Mouse (Mus musculus): Measurements from ENCODE around the gene Spc25. TPM values are rescaled to one million over a fixed set of nuclear protein-coding genes. Genes with fewer than 3 reads are reported as not detected.

Spc25 gene
- total and polyA plus RNA-seq, 3 experiments: 0.12 to 0.39 (median 0.32) TPM

DNA sequence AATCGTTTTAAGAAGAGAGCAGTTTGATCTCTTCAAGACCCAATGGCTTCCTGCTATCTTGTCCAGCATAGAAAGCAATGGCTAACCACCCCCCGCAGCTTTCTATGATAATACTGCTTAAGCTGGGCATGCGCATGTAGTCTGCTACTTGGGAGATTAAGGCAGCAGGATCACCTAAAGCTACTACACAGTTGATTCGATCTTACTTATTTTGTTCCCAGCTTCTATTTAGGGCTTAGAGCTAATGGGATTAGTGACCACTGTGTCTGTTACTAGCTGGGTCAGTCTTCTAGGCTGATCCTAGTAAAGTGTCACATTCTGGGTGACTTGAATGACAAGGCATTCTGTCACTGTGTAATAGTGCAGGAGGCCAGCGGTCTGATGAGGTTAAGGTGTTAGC lies 55.2 kb downstream of the Spc25 start:
- H3K27ac ChIP-seq: no peak overlapping the region
- DNase-seq: no peak
- 77% methylated on average over 5 of the region's 5 CpGs for WGBS
- no peaks in the 10 kb centered on the region for H3K27me3 ChIP-seq (ENCODE audit: control insufficient read depth, insufficient read depth, low read length)
- H3K79me2 ChIP-seq (replicated peaks; ENCODE audit: control insufficient read depth, insufficient read depth, low read length): no peaks in the 10 kb centered on the region; the same call in 1 of the 2 replicates
- H3K4me1 ChIP-seq (ENCODE audit: control insufficient read depth, insufficient read depth, low read length): peaks cover 6% of the 10 kb centered on the region
- H3K9ac ChIP-seq (ENCODE audit: low read depth, low read length): no peak overlapping the region
- no peak overlapping the region for H3K4me3 ChIP-seq
- peaks cover 11% of the 10 kb centered on the region for H3K36me3 ChIP-seq (ENCODE audit: control insufficient read depth, insufficient read depth, low read length)
- intact Hi-C loops (cut with DNase I): loop anchor here (5.0 kb wide), 1 partner anchor 39 kb away; no protein-coding TSS in a partner anchor
- TF ChIP-seq CTCF (IDR thresholded peaks at IDR 0.05) (no peak), EP300 (IDR thresholded peaks at IDR 0.05; ENCODE audit: insufficient read depth, low read depth, low read length) (no peak), POLR2A (IDR thresholded peaks at IDR 0.05; ENCODE audit: insufficient read depth, low read depth, low read length) (no peak)

DNA sequence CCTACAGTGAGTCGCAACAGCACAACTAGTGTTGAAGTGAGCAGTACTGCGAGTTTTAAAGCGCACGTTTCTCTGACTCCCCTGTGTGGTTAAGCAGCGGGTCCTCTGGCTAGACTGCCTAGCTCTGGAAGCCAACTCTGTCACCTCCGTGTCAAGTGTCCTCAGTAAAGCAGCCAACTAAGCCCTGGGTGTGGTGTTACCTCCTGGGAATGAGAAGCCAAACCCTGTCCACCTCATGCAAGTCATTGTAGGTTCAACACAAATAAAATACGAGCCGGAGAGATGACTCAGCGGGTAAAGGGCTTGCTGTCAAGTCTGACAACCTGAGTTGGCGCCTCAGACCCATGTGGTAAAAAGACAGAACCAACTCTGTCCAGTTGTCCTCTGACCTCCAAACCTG lies 56.8 kb downstream of the Spc25 start:
- Histone ChIP-seq H3K9ac (ENCODE audit: low read depth, low read length) (no peak overlapping the region), H3K4me1 (ENCODE audit: control insufficient read depth, insufficient read depth, low read length) (peaks cover 6% of the 10 kb centered on the region), H3K4me3 (no peak overlapping the region), H3K79me2 (replicated peaks; ENCODE audit: control insufficient read depth, insufficient read depth, low read length) (no peaks in the 10 kb centered on the region; the same call in 1 of the 2 replicates), H3K36me3 (ENCODE audit: control insufficient read depth, insufficient read depth, low read length) (peaks cover 11% of the 10 kb centered on the region), H3K27ac (no peak overlapping the region), H3K27me3 (ENCODE audit: control insufficient read depth, insufficient read depth, low read length) (no peaks in the 10 kb centered on the region)
- peak; percentile 34 to 38 for DNase-seq
- TF ChIP-seq POLR2A (IDR thresholded peaks at IDR 0.05; ENCODE audit: insufficient read depth, low read depth, low read length) (no peak), EP300 (IDR thresholded peaks at IDR 0.05; ENCODE audit: insufficient read depth, low read depth, low read length) (no peak), CTCF (IDR thresholded peaks at IDR 0.05) (no peak)
- 51% methylated on average over 10 of the region's 10 CpGs for WGBS
- intact Hi-C loops (cut with DNase I): no loop called here

DNA sequence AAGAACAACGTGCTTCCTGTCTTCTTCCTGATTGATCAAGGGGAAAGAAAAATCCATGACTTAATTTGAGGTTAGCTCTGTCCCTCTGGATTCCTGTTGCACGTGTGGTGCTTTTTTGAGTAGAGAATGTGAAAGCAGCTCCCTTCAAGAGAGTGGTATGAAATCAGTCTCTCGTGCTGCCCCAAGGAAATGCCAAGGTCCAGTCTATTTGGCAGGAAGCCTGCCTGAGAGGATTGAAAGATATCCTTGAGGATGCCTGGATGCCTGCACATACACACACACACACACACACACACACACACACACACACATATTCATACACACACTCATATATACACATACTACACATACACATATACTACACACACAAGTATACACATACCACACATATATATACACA lies 57.3 kb downstream of the Spc25 start:
- Histone ChIP-seq H3K4me3 (no peak overlapping the region), H3K36me3 (ENCODE audit: control insufficient read depth, insufficient read depth, low read length) (peaks cover 11% of the 10 kb centered on the region), H3K4me1 (ENCODE audit: control insufficient read depth, insufficient read depth, low read length) (peaks cover 6% of the 10 kb centered on the region), H3K27ac (no peak overlapping the region), H3K9ac (ENCODE audit: low read depth, low read length) (no peak overlapping the region), H3K27me3 (ENCODE audit: control insufficient read depth, insufficient read depth, low read length) (no peaks in the 10 kb centered on the region), H3K79me2 (replicated peaks; ENCODE audit: control insufficient read depth, insufficient read depth, low read length) (no peaks in the 10 kb centered on the region; the same call in 1 of the 2 replicates)
- intact Hi-C loops (cut with DNase I): no loop called here
- DNase-seq: no peak
- no peak for TF ChIP-seq CTCF (IDR thresholded peaks at IDR 0.05)
- TF ChIP-seq EP300 (IDR thresholded peaks at IDR 0.05; ENCODE audit: insufficient read depth, low read depth, low read length): no peak
- TF ChIP-seq POLR2A (IDR thresholded peaks at IDR 0.05; ENCODE audit: insufficient read depth, low read depth, low read length): no peak
- WGBS: 34% methylated on average over 3 of the region's 3 CpGs

Other genes with a start within 250 kb of the Spc25 start
- gene Nostrin, start 70.4 kb downstream of the Spc25 start, total RNA-seq (2021): 1 to 10 TPM; 5.9 to 6.7 TPM
- 1.4 and 3.1 TPM in 2 replicates for gene Nostrin, start 70.4 kb downstream of the Spc25 start, polyA plus RNA-seq (2012; rRNA removed)
- not detected for gene G6pc2, start 4.9 kb upstream of the Spc25 start, total RNA-seq (2021)
- not detected in 2 replicates for gene G6pc2, start 4.9 kb upstream of the Spc25 start, polyA plus RNA-seq (2012; rRNA removed)
- not detected for gene Abcb11, start 136.4 kb upstream of the Spc25 start, total RNA-seq (2021)
- 0.09 TPM in 1 of 2 replicates, not detected in the other for gene Abcb11, start 136.4 kb upstream of the Spc25 start, polyA plus RNA-seq (2012; rRNA removed)
- under 1 TPM; 0.08 to 0.32 TPM for gene Dhrs9, start 174.3 kb upstream of the Spc25 start, total RNA-seq (2021)
- 0.20 and 0.35 TPM in 2 replicates for gene Dhrs9, start 174.3 kb upstream of the Spc25 start, polyA plus RNA-seq (2012; rRNA removed)